Mouse (Mus musculus) yolk sac, embryonic 10.5 days (tissue): ENCODE measurements around the gene Tmem258.

Source experiments
- DNase-seq: peaks from one replicate; pipeline ENCODE4 v3.0.0-alpha.2; 2017; ENCODE audit warnings: low spot score

Tmem258 gene

GRCm38 (mm10) chr19:10184096-10184495, 19.7 kb upstream of the Tmem258 start:
- DNase-seq = no peak

GRCm38 (mm10) chr19:10185876-10186275, 17.9 kb upstream of the Tmem258 start:
- no peak for DNase-seq

GRCm38 (mm10) chr19:10186569-10186968, 17.2 kb upstream of the Tmem258 start:
- DNase-seq = no peak

- no peak for DNase-seq
Observed at GRCm38 (mm10) chr19:10188281-10188811, 15.5 kb upstream of the Tmem258 start.

GRCm38 (mm10) chr19:10189022-10189421, 14.8 kb upstream of the Tmem258 start:
- no peak for DNase-seq

GRCm38 (mm10) chr19:10189940-10190339, 13.9 kb upstream of the Tmem258 start:
- DNase-seq = no peak

GRCm38 (mm10) chr19:10190796-10191195, 13.0 kb upstream of the Tmem258 start:
- peak; percentile 49 for DNase-seq

GRCm38 (mm10) chr19:10191326-10191725, 12.5 kb upstream of the Tmem258 start:
- DNase-seq = no peak

- no peak for DNase-seq
Observed at GRCm38 (mm10) chr19:10194337-10194736, 9.5 kb upstream of the Tmem258 start.

- DNase-seq = no peak
Observed at GRCm38 (mm10) chr19:10195252-10195651, 8.6 kb upstream of the Tmem258 start.

GRCm38 (mm10) chr19:10197130-10197529, 6.7 kb upstream of the Tmem258 start:
- no peak for DNase-seq

- no peak for DNase-seq
Observed at GRCm38 (mm10) chr19:10198286-10198685, 5.5 kb upstream of the Tmem258 start.

- peak; percentile 47 for DNase-seq
Observed at GRCm38 (mm10) chr19:10198723-10199122, 5.1 kb upstream of the Tmem258 start.

- DNase-seq = peak; percentile 26
Observed at GRCm38 (mm10) chr19:10203146-10203847, 517 bp upstream of the Tmem258 start.

- DNase-seq = peak; percentile 61
Observed at GRCm38 (mm10) chr19:10204616-10205001, 795 bp downstream of the Tmem258 start.

GRCm38 (mm10) chr19:10205051-10205450, 1.2 kb downstream of the Tmem258 start:
- no peak for DNase-seq

- DNase-seq = no peak
Observed at GRCm38 (mm10) chr19:10208851-10209250, 5.0 kb downstream of the Tmem258 start.

- no peak for DNase-seq
Observed at GRCm38 (mm10) chr19:10210885-10211284, 7.1 kb downstream of the Tmem258 start.

- no peak for DNase-seq
Observed at GRCm38 (mm10) chr19:10213796-10214471, 10.1 kb downstream of the Tmem258 start.

- no peak for DNase-seq
Observed at GRCm38 (mm10) chr19:10216101-10216500, 12.3 kb downstream of the Tmem258 start.

- DNase-seq = peak; percentile 32
Observed at GRCm38 (mm10) chr19:10219108-10219507, 15.3 kb downstream of the Tmem258 start.

GRCm38 (mm10) chr19:10219593-10219992, 15.8 kb downstream of the Tmem258 start:
- no peak for DNase-seq

- peak; percentile 71 for DNase-seq
Observed at GRCm38 (mm10) chr19:10221585-10221984, 17.8 kb downstream of the Tmem258 start.
